Mouse (Mus musculus): ENCODE measurements at regions not wholly inside any gene's neighbourhood (a gene's known extent, or its start where the extent isn't known, plus 50 kb on each side); places are given as distances from the start of the nearest gene placed in this dataset.

DNA sequence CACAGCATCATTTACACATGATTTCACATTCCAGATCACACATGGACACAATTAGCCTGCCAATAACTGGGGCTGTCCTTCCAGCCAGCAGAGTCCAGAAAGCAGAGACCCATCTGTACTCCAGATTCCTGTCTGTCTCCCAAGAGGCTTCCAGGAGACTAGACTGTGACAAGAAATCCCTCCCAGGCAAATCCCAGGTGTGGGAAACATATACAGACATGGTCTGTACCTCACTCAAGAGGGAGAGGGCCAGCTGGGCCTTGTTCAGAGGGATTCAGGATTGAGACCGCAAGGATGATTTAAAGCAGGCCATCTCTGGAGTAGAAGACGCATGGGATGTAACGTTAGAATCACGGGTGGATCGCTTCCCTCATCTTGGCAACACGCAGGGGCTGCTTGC is 182.7 kb upstream of the Prr30 start:
- in situ Hi-C loops (cut with MboI, MseI): loop anchor here in 1 of 2 experiments (25.0 kb wide), 1 partner anchor 1371 kb away; no protein-coding TSS in a partner anchor

DNA sequence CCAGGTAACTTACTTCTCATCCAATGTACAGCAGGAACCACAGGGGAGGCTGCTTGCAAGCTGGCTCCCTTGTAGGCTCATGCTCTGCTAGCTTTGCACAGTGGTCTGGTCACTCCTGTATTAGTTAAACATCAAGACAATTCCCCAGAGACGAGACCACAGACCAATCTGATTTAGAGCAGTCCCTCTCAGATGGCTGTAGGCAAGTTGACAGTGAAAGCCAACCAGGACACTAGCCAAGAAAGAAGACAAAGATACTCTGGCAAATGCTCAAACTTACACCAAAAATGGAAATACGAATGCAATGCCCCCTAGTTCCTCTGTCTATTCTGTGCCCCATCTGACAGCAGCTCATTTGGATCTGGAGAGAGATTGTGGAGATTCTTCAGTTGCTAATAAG is 181.8 kb upstream of the Prr30 start:
- in situ Hi-C loops (cut with MboI, MseI): loop anchor here in 1 of 2 experiments (25.0 kb wide), 1 partner anchor 1370 kb away; no protein-coding TSS in a partner anchor

DNA sequence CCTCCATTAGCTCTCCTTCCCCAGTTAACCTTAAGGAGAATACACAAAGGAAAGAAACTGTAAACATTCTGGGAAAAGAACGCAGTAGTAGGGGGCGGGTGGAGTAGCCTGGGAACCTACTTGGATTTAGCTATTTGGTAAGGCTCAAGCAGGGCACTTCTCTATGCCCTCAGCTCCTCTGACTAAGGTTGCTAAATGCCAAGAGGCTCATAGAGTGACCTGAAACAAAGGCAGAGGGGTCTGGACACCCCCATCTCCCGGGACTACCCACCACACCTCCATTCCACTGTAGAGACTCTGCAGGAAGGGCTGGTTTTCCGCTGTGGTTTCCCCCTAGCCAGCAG is 179.5 kb upstream of the Prr30 start:
- in situ Hi-C loops (cut with MboI, MseI): loop anchor here in 1 of 2 experiments (25.0 kb wide), 1 partner anchor 1367 kb away; no protein-coding TSS in a partner anchor

DNA sequence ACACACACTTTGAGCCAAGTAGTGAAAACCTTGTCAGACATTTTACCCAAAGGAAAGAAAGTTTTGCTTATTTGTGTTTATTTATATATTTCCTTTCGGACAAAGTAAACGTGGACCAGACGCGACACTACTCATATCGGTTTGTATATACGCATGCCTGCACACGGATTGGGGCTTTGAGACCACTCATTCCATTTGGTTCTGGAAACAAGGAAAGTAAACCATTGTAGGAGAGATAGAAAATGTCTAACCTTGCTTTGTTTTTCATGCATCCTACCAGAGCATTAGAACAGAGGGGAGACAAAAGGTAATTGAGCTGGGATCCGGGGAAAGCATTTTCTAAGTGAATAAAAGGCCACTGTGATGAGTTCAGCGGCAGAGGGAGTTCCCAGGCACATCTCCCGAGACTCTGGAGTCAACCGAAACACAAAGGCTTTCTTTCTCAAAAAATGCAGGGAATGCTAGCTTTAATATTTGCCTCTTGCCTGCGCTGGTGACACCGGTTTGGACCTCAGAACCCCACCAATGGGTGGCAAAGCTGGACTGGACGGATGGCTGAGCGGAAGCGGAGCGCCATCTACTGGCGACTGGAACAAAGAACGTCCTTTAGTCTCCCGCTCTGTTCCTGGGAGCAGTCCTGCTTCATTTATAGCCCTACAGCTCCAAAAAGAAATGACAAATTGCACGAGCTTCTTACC is 179.0 kb upstream of the Prr30 start:
- in situ Hi-C loops (cut with MboI, MseI): loop anchor here in 1 of 2 experiments (25.0 kb wide), 1 partner anchor 1367 kb away; no protein-coding TSS in a partner anchor

DNA sequence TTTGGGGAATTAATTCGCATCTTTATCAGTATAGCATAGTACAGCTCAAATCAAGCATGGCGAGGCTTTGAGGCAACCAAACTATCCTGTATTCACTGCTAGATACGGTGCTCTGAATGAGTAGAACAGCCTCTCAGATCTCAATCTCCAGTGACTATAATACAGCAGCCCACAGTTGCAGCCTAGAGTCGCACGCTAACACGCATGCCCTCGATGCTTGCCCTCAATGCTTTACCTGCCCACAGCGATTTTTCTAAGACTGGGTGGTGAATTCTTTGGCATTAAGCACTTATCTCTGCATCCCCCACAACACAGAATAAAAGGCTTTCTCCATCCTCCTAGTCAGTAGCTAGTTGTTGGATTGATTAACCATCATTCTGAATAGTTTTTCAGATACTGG is 178.4 kb upstream of the Prr30 start:
- in situ Hi-C loops (cut with MboI, MseI): loop anchor here in 1 of 2 experiments (25.0 kb wide), 1 partner anchor 1366 kb away; no protein-coding TSS in a partner anchor

DNA sequence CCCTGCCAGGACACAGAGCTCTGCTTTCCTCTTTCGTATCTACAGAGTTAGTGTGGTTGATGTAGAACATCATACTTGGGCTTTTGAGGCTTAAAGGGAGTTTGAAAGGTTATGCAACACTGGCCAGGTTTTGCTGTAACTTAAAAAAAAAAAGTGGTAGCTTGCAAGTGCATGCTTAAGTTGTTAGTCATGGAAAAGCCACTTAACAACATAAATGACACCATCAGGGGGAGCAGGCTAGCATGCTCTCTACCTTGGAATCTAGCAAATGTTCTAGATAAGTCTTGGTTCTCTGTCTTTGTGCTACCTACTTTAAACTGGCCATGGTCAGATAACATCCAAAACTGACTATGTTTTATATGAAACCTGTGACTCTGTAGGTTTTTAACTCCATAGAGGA is 176.6 kb upstream of the Prr30 start:
- in situ Hi-C loops (cut with MboI, MseI): loop anchor here in 1 of 2 experiments (25.0 kb wide), 1 partner anchor 1364 kb away; no protein-coding TSS in a partner anchor

DNA sequence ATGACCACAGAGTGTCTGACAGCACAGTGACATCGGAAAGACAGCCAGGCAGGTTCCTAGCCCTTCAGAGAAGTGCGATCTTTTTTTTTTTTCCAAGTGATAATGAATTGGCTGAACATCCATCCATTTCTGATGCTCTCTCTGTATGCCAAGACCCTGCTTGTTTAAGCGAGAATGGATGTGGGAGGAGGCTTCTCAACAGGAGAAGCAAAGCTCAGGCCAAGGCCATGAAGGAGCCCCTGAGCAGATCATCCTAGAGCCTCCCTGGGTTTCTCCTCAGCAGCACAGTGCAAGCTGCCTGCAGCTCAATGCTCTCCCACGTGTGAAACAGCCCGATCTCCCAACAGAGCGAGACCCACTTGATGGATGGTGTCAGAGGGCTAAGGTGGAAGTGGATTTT is 175.7 kb upstream of the Prr30 start:
- in situ Hi-C loops (cut with MboI, MseI): loop anchor here in 1 of 2 experiments (25.0 kb wide), 1 partner anchor 1364 kb away; no protein-coding TSS in a partner anchor

DNA sequence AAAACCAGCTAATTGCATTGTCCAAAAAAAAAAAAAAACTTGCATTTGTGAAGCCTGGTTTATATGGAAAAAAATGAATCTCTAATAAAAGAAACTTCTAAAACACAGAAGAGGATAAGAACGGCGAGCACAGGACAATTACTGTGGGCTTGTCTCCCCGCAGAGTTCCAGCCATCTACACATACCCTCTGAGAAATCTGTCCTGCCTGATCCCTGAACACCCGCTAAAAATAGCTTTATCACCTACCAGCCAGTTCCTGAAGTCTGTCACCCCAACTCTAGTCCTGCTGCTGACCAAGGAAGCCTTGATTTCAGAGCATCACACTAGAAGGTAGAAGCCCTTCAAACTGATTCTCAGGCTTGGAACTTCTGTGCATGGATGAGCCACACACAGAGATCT is 173.7 kb upstream of the Prr30 start:
- in situ Hi-C loops (cut with MboI, MseI): no loop called here

DNA sequence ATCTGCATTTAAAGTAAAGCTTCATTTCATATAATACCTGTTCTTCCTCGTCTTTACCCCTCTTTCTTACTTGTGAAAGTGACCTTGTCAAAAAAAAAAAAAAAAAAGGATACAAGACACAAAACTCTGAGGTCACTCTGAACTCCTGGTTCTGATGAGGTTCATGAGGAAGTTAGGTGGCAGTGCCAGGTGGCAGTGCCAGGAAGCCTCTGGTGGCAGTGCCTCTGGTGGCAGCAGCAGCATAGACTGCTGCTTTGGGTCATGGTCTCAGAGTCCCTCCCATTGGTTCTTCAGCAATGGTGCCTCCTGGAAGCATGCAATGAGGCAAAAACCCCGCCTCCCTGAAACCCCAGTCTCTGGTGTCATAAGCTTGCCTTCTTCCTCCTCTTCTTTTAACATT is 159.7 kb upstream of the Prr30 start:
- in situ Hi-C loops (cut with MboI, MseI): no loop called here

DNA sequence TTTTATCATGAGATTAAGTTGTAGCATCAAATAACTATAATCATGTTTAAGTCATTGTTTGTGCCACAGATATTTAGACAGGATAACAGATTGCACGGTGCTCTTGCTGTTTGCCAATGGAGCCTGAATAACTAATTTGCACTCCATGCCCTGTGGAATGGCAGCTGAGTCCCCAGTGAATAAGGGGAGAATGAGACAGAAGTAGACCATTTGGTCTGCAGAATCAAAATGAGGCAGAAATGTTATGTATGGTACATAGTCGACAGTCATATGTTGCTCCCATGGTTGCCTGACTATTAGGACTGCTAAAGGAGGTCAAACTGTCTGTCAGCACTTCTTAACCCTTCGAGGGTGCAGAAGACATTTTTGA is 152.9 kb upstream of the Prr30 start:
- in situ Hi-C loops (cut with MboI, MseI): no loop called here

DNA sequence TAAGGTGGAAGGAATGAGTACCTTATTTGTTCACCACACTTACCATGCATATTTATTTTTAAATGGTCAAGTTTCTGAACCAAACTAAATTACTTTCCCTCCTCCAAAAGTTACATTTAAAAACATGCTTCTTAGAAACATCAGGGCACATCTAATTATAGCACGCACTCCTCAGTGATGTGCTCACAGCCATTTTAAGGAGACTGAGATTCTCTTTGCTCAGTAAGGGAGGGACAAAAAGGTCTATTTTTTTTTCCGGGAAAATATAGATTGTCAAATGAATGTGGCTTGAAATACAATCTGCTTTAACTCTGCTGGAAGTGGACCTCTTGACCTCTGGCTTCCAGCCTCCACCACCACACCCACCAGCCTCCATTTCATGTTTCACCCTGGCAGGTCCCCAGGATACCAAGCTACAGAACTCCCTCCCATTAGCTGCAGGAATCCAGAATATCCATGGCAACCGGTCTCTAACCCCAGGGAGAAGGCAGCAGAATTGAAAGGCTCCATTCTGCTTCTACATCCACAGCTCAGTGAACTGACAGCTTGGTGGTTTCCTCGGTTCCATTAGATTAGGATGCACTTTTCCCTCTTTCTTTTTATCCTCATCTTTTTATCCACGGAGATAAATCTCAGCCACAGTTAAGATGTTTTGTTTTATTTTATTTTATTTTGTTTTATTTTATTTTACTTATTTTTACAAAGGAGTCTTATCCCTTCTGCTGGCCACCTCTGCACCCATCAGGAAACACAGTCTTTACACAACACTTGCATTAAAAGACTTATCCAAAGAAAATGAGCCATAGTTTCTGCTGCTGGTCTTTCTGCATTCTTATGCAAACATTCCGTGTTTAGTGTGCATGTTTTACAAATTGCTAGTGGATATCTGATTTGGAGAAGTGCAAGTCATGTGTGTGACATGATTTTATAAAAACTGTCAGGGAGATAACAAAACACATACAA is 152.2 kb upstream of the Prr30 start:
- in situ Hi-C loops (cut with MboI, MseI): no loop called here

DNA sequence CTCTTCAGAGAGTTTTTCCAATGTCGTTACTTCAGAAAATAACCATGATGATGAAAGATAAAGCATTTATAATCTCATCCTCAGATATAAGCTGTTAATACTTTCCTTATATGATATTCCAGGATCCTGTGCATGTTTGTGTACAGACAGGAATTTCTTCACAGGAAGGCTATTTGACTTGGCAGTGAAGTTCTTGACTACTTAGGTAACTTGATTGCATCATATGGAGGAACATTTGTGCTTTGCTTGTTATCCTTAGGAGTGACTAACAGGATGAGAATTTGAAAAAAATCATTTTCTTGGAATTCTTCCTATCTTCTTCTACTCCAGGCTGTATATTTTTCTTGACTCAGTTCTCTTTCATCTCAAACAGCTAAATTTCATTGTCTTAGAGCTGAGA is 140.2 kb upstream of the Prr30 start:
- in situ Hi-C loops (cut with MboI, MseI): no loop called here

DNA sequence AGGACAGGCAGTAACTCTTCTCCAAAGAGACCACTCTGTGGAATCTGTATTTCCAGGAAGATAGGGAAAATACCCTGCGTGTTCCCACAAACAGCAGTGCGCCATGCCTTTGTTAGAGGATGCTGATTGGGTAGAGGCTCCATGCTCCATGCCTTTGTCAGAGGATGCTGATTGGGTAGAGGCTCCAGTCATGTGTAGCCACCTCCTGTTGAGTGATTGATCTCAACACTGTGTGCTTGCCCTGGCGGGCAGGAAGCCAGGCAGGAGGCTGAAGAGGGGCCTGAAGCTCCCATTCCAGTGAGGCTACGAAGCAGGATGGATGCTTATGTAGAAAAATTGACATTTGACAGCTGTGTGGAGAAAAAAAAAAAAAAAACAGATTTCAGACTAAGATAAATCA is 131.9 kb upstream of the Prr30 start:
- in situ Hi-C loops (cut with MboI, MseI): loop anchor here in 1 of 2 experiments (10.0 kb wide), 1 partner anchor 247 kb away; no protein-coding TSS in a partner anchor

DNA sequence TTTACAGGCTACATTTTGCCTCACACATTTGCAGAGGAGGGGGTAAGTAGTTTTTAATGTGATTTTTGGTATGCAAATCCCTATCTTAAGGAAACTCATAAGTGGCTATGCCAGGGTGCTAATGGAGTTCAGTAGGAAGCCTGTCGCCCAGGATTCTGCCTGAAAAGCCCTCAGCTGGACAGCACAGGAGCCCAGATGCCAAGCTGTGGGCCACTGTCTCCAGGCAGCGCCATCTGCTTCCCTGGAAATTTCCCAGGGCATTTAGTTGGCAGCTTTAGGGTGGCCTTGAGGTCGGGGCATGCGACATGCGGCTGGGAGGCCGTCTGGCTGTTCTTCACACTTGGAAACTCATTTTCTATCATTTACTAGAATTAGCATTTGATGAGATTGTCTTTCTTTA is 127.3 kb upstream of the Prr30 start:
- in situ Hi-C loops (cut with MboI, MseI): no loop called here

DNA sequence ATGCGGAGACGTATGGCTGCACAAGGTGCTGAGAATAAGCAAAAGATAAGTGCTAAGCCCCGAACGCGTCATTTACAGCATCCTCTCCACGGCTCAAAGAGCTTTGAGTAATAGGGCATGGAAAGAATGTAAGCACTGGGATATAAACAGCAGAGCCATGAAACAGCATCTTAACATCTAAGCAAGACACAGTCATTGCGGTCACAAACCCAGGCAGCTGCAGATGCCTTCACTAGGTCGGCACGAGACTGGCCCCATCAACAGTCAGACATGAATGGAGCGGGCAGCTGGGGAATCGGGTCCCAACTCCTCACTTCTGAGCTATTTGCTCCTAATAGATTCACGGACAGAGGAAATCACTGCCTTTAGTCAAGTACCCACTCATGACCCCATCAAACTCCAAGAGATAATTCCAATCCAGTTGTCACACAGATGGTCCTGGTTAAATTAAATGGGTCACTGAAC is 126.4 kb upstream of the Prr30 start:
- in situ Hi-C loops (cut with MboI, MseI): no loop called here

DNA sequence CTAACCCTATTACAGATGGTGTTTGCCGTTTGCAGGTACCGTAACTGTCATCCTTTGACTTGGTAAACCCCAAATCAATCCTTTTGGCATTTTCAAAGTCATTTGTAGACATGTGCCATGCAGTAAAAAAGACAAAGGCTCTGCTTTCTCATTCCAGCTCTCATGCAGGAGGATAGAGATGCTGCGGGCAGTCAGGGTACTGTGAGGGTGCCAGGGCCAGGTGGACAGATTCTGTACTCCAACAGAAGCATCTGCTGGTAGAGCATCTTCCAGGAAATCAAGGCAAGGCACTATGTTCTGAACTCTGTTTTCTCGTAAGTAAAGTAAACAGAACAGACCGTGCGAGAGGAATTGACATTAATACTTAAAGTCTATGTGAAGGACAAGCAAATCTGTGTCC is 123.2 kb upstream of the Prr30 start:
- in situ Hi-C loops (cut with MboI, MseI): no loop called here

DNA sequence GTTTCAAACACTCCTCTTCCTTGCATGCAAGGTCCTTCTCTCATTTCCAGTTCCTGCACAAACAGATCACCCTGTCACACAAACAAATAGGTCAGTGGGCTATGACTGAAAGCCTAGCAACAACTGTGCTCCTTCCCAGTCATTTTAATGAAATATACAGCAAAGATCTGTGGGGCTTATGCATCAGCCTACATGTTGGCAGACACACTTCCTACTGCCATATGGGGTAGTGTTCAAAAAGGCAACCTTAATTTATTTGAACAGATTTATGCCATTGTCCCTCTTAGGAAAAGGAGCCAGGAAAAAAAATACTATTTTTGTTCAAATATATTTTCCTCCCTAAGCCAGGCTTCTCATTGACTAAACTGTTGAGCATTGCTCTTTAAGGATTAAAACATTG is 107.8 kb upstream of the Prr30 start:
- in situ Hi-C loops (cut with MboI, MseI): no loop called here

DNA sequence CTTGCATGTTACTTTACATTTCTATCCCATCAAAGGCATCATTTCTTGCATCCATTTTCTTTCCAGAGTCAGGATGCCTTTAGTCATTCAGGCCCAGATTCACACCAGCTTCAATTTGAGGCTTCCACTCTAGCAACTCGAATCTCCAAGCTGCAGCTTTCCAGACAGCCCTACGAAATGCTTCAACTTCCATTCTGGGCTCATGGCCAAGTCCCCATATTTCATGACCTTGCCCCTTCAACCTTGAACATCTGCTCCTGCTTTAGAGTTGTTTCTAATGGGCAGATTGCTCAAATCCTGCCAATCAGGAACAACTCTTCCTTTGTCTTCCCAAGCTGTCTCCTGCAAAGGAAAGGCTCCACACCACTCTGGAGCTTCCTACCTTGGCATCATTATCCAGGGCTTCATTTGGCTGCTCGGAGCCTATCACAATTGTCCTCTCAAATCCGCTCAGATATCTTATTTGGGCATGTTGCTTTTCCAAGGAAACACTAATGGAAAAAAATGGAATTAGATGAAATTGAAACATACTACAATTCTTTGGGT is 104.4 kb upstream of the Prr30 start:
- in situ Hi-C loops (cut with MboI, MseI): no loop called here

DNA sequence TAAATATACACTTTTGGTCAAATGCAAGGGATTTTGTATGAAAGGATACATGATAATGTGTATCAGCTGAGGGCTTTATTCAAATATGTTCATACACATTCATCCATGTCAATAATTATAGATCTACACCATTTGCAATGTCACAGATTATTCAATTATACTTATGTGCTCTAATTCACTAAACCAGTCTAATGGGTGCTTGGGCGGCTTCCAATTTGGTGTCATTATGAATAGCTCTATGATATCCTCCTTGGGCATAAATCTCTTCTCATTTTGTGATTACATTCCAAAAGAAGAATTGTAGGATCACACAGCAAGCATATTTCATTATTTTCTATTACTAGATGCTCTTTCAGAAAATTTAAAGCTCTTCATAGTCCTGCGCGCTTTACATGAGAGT is 97.7 kb upstream of the Prr30 start:
- in situ Hi-C loops (cut with MboI, MseI): no loop called here

DNA sequence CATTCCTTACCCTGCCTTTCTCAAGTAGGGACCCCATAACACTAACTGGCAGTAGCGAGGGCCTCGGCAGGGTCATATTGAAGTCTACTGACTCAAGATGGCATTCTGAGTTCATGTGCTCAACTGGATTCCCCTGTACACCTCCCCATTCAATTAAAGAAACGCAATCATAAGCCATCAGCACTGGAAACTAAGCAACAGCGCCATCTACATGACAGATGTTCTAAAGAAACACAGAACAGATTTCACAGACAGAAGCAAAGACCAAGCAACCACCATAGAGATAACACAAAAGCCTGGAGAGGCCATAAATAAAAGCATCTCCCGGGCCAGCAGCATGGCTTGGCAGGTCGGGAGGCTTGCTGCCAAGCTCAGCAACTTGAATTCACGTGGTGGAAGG is 94.6 kb upstream of the Prr30 start:
- in situ Hi-C loops (cut with MboI, MseI): no loop called here

DNA sequence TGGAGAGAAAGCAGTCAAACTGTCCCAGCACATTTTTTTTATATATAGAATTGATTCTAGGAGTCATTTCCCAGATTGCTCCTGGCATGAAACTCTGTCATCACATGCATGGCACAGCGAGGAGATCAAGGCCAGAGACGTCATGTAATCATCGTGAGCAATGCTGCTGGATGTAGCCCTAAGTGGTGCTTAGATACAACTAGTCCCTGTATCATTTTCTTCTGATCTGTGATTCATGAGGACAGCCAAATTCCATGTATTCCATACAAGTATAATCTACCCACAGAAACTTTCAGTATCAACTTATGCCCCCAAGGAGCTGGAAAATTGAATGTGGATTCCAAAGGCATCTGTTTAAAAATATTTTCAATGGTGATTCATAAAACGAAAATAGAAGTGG is 87.6 kb upstream of the Prr30 start:
- in situ Hi-C loops (cut with MboI, MseI): no loop called here

Measured in T-helper 17 cell (primary cell).